In the genomic region with DNA sequence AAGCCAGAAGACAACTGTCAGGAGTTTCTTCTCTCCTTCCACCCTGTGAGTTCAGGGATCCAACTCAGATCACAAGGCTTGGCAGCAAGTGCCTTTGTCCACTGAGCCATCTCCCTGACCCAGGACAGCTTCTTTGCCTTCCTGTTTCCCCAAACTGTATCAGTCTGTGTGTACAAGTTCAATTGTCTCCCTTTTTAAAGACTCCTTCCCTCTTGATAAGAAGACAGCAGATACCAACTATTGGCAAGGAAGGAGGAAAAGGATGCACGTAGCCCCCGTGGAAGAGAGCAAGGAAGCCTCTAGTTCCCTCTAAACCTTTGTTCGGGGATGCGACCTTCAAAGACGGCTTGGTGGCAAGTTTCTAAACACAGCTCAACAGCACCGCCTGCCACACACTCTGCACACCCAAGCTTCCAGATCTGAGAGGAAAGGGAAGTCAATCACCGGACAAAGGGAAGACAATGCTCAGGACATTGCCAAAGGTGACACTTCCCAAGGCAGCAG, we compare ENCODE assay signal across 9 mouse cellular contexts. TPM values are rescaled to one million over a fixed set of nuclear protein-coding genes. Genes with fewer than 3 reads are reported as not detected.
DNase-seq lines count a peak whose midpoint lies in the region; ATAC-seq and TF ChIP-seq lines count a peak whose summit lies in the region.
"Had no signal": no experiment of that assay in that cellular context is flagged by ENCODE, and none has a peak within 500 bp of the region (broad histone marks: within the 10 kb centered on the region; RNA-seq: fewer than 3 reads in every experiment).

No protein-coding gene starts in this region.

- no peak for DNase-seq in kidney, adult 11 months
- DNase-seq in kidney, postnatal 0 days (ENCODE audit: low spot score) = peak; percentile 32
- DNase-seq in lung, postnatal 0 days (ENCODE audit: low spot score) = peak; percentile 53
- peak; percentile 5 for DNase-seq in yolk sac, embryonic 10.5 days (ENCODE audit: low spot score)
- DNase-seq in forebrain, postnatal 0 days = no peak
- no peak for DNase-seq in hindbrain, postnatal 0 days (ENCODE audit: low spot score)
- DNase-seq in embryo, embryonic 10 days (ENCODE audit: low spot score) = no peak
- DNase-seq: left cerebral cortex, postnatal 4 days had no signal

- H3K36me3 ChIP-seq in kidney, embryonic 15.5 days = no peaks in the 10 kb centered on the region
- no peaks in the 10 kb centered on the region for H3K36me3 ChIP-seq in kidney, postnatal 0 days (ENCODE audit: insufficient read depth, low read length)
- no peaks in the 10 kb centered on the region for H3K36me3 ChIP-seq in lung, postnatal 0 days (ENCODE audit: insufficient read depth, low read length)
- no peaks in the 10 kb centered on the region for H3K36me3 ChIP-seq in forebrain, postnatal 0 days (ENCODE audit: insufficient read depth)
- H3K36me3 ChIP-seq in hindbrain, postnatal 0 days (ENCODE audit: insufficient read depth, low read length) = no peaks in the 10 kb centered on the region

- peak; percentile 80 for TF ChIP-seq EP300 in lung, postnatal 0 days (IDR thresholded peaks at IDR 0.05)

- TF ChIP-seq CTCF in kidney, postnatal 0 days (IDR thresholded peaks at IDR 0.05; ENCODE audit: low read depth) = no peak
- TF ChIP-seq CTCF in lung, postnatal 0 days (IDR thresholded peaks at IDR 0.05) = peak; percentile 45
- TF ChIP-seq CTCF in forebrain, postnatal 0 days (IDR thresholded peaks at IDR 0.05; ENCODE audit: low read depth) = no peak
- TF ChIP-seq CTCF in hindbrain, postnatal 0 days (IDR thresholded peaks at IDR 0.05; ENCODE audit: low read depth) = no peak

- H3K9me3 ChIP-seq in kidney, embryonic 15.5 days (replicated peaks) = no peaks in the 10 kb centered on the region
- no peaks in the 10 kb centered on the region for H3K9me3 ChIP-seq in kidney, postnatal 0 days (replicated peaks; ENCODE audit: low read length)
- no peaks in the 10 kb centered on the region for H3K9me3 ChIP-seq in lung, postnatal 0 days (ENCODE audit: low read length)
- no peaks in the 10 kb centered on the region for H3K9me3 ChIP-seq in forebrain, postnatal 0 days (ENCODE audit: low read length)
- no peaks in the 10 kb centered on the region for H3K9me3 ChIP-seq in hindbrain, postnatal 0 days (ENCODE audit: low read length)

- no peak overlapping the region for H3K4me3 ChIP-seq in kidney, embryonic 15.5 days (replicated peaks)
- no peak overlapping the region for H3K4me3 ChIP-seq in kidney, postnatal 0 days (replicated peaks; ENCODE audit: low read depth, low read length)
- H3K4me3 ChIP-seq in lung, postnatal 0 days (ENCODE audit: low read depth, low read length) = no peak overlapping the region
- no peak overlapping the region for H3K4me3 ChIP-seq in forebrain, postnatal 0 days (ENCODE audit: low read depth, low read length)
- H3K4me3 ChIP-seq in hindbrain, postnatal 0 days (ENCODE audit: low read length) = no peak overlapping the region

- H3K9ac ChIP-seq in kidney, embryonic 15.5 days = no peak overlapping the region
- no peak overlapping the region for H3K9ac ChIP-seq in kidney, postnatal 0 days (ENCODE audit: low read depth, low read length)
- H3K9ac ChIP-seq in lung, postnatal 0 days (replicated peaks; ENCODE audit: low read depth) = no peak overlapping the region
- H3K9ac ChIP-seq in forebrain, postnatal 0 days = no peak overlapping the region
- no peak overlapping the region for H3K9ac ChIP-seq in hindbrain, postnatal 0 days (replicated peaks; ENCODE audit: low read length)

- H3K27me3 ChIP-seq in kidney, embryonic 15.5 days = no peaks in the 10 kb centered on the region
- no peaks in the 10 kb centered on the region for H3K27me3 ChIP-seq in kidney, postnatal 0 days (ENCODE audit: insufficient read depth, low read length)
- no peaks in the 10 kb centered on the region for H3K27me3 ChIP-seq in lung, postnatal 0 days (replicated peaks; ENCODE audit: insufficient read depth, low read length)
- H3K27me3 ChIP-seq in forebrain, postnatal 0 days (ENCODE audit: insufficient read depth, low read length) = no peaks in the 10 kb centered on the region
- H3K27me3 ChIP-seq in hindbrain, postnatal 0 days (ENCODE audit: insufficient read depth, low read length) = no peaks in the 10 kb centered on the region

- no peak overlapping the region for H3K4me2 ChIP-seq in kidney, embryonic 15.5 days
- no peak overlapping the region for H3K4me2 ChIP-seq in kidney, postnatal 0 days (ENCODE audit: low read length)
- no peak overlapping the region for H3K4me2 ChIP-seq in lung, postnatal 0 days (replicated peaks; ENCODE audit: low read depth, low read length)
- no peak overlapping the region for H3K4me2 ChIP-seq in forebrain, postnatal 0 days (ENCODE audit: low read depth)
- H3K4me2 ChIP-seq in hindbrain, postnatal 0 days (ENCODE audit: low read depth, low read length) = no peak overlapping the region

- 72% methylated on average over 7 of the region's 7 CpGs for WGBS in kidney, embryonic 15.5 days
- WGBS in kidney, postnatal 0 days = 68% methylated on average over 7 of the region's 7 CpGs
- WGBS in lung, postnatal 0 days = 59% methylated on average over 7 of the region's 7 CpGs
- 89% methylated on average over 7 of the region's 7 CpGs for WGBS in forebrain, postnatal 0 days
- 92% methylated on average over 7 of the region's 7 CpGs for WGBS in hindbrain, postnatal 0 days

- H3K27ac ChIP-seq in kidney, embryonic 15.5 days = 0 out of 2 replicates have a peak overlapping the region, but pooled peaks have one; percentile 13
- no peak overlapping the region for H3K27ac ChIP-seq in kidney, postnatal 0 days
- no peak overlapping the region for H3K27ac ChIP-seq in lung, postnatal 0 days (ENCODE audit: low read length)
- no peak overlapping the region for H3K27ac ChIP-seq in forebrain, postnatal 0 days (ENCODE audit: low read depth, low read length)
- H3K27ac ChIP-seq in hindbrain, postnatal 0 days = no peak overlapping the region

- no peak for ATAC-seq in kidney, embryonic 15.5 days (replicated peaks; ENCODE audit: low FRiP score)
- ATAC-seq in kidney, postnatal 0 days (replicated peaks; ENCODE audit: low FRiP score, low read depth) = no peak
- ATAC-seq in lung, postnatal 0 days = peak; percentile 83
- no peak for ATAC-seq in forebrain, postnatal 0 days
- ATAC-seq in hindbrain, postnatal 0 days = no peak

- H3K4me1 ChIP-seq in kidney, embryonic 15.5 days = no peaks in the 10 kb centered on the region
- H3K4me1 ChIP-seq in kidney, postnatal 0 days (replicated peaks; ENCODE audit: insufficient read depth, low read length) = no peaks in the 10 kb centered on the region
- H3K4me1 ChIP-seq in lung, postnatal 0 days (ENCODE audit: insufficient read depth, low read depth, low read length) = no peaks in the 10 kb centered on the region
- H3K4me1 ChIP-seq in forebrain, postnatal 0 days (ENCODE audit: insufficient read depth) = no peaks in the 10 kb centered on the region
- H3K4me1 ChIP-seq in hindbrain, postnatal 0 days (ENCODE audit: insufficient read depth, low read length) = no peaks in the 10 kb centered on the region

RNA-seq across cellular contexts. Expression of gene Zfp62, which starts 7.2 kb away (rescaled TPM):
- polyA plus RNA-seq in kidney, embryonic 15.5 days (2015; fragmentation: Nextera tagmentation; extraction: Ambion mirVana) = 40.5 and 41.9 TPM in 2 replicates
- 29.4 and 29.8 TPM in 2 replicates for polyA plus RNA-seq in kidney, postnatal 0 days (2015; fragmentation: Nextera tagmentation; extraction: Ambion mirVana)
- 19.6 and 21.5 TPM in 2 replicates for polyA plus RNA-seq in lung, postnatal 0 days (2015; fragmentation: Nextera tagmentation; extraction: Ambion mirVana)
- 55.8 and 59.5 TPM in 2 replicates for total RNA-seq in forebrain, postnatal 0 days (2014; rRNA removed)
- 23.9 and 25.5 TPM in 2 replicates for polyA plus RNA-seq in forebrain, postnatal 0 days (2015; fragmentation: Nextera tagmentation; extraction: Ambion mirVana)
- 20.2 and 25.0 TPM in 2 replicates for total RNA-seq in hindbrain, postnatal 0 days (2014; rRNA removed)
- 25.7 and 25.8 TPM in 2 replicates for polyA plus RNA-seq in hindbrain, postnatal 0 days (2015; fragmentation: Nextera tagmentation; extraction: Ambion mirVana)

RNA-seq across cellular contexts. Expression of gene Btnl9, which starts 8.9 kb away (rescaled TPM):
- polyA plus RNA-seq in kidney, embryonic 15.5 days (2015; fragmentation: Nextera tagmentation; extraction: Ambion mirVana) = 2.6 and 5.6 TPM in 2 replicates
- 2.2 and 2.5 TPM in 2 replicates for polyA plus RNA-seq in kidney, postnatal 0 days (2015; fragmentation: Nextera tagmentation; extraction: Ambion mirVana)
- polyA plus RNA-seq in lung, postnatal 0 days (2015; fragmentation: Nextera tagmentation; extraction: Ambion mirVana) = 0.56 and 0.82 TPM in 2 replicates
- 0.08 and 0.14 TPM in 2 replicates for total RNA-seq in forebrain, postnatal 0 days (2014; rRNA removed)
- polyA plus RNA-seq in forebrain, postnatal 0 days (2015; fragmentation: Nextera tagmentation; extraction: Ambion mirVana) = 0.16 TPM in 1 of 2 replicates, not detected in the other
- total RNA-seq in hindbrain, postnatal 0 days (2014; rRNA removed) = 0.37 TPM in 1 of 2 replicates, not detected in the other
- 0.39 and 0.50 TPM in 2 replicates for polyA plus RNA-seq in hindbrain, postnatal 0 days (2015; fragmentation: Nextera tagmentation; extraction: Ambion mirVana)

RNA-seq across cellular contexts. Expression of gene Olfr1394, which starts 41.7 kb away (rescaled TPM):
- polyA plus RNA-seq in kidney, embryonic 15.5 days (2015; fragmentation: Nextera tagmentation; extraction: Ambion mirVana) = not detected in 2 replicates
- not detected in 2 replicates for polyA plus RNA-seq in kidney, postnatal 0 days (2015; fragmentation: Nextera tagmentation; extraction: Ambion mirVana)
- polyA plus RNA-seq in lung, postnatal 0 days (2015; fragmentation: Nextera tagmentation; extraction: Ambion mirVana) = not detected in 2 replicates
- total RNA-seq in forebrain, postnatal 0 days (2014; rRNA removed) = not detected in 2 replicates
- not detected in 2 replicates for polyA plus RNA-seq in forebrain, postnatal 0 days (2015; fragmentation: Nextera tagmentation; extraction: Ambion mirVana)
- not detected in 2 replicates for total RNA-seq in hindbrain, postnatal 0 days (2014; rRNA removed)
- not detected in 2 replicates for polyA plus RNA-seq in hindbrain, postnatal 0 days (2015; fragmentation: Nextera tagmentation; extraction: Ambion mirVana)
- total RNA-seq: left cerebral cortex, postnatal 4 days had no signal

RNA-seq across cellular contexts. Expression of gene Mgat1, which starts 48.1 kb away (rescaled TPM):
- 66.7 and 75.0 TPM in 2 replicates for polyA plus RNA-seq in kidney, embryonic 15.5 days (2015; fragmentation: Nextera tagmentation; extraction: Ambion mirVana)
- polyA plus RNA-seq in kidney, postnatal 0 days (2015; fragmentation: Nextera tagmentation; extraction: Ambion mirVana) = 75.2 and 82.7 TPM in 2 replicates
- 90.2 and 94.5 TPM in 2 replicates for polyA plus RNA-seq in lung, postnatal 0 days (2015; fragmentation: Nextera tagmentation; extraction: Ambion mirVana)
- total RNA-seq in forebrain, postnatal 0 days (2014; rRNA removed) = 63.3 and 75.7 TPM in 2 replicates
- 25.3 and 28.1 TPM in 2 replicates for polyA plus RNA-seq in forebrain, postnatal 0 days (2015; fragmentation: Nextera tagmentation; extraction: Ambion mirVana)
- total RNA-seq in hindbrain, postnatal 0 days (2014; rRNA removed) = 87.4 and 109 TPM in 2 replicates
- 33.6 and 35.3 TPM in 2 replicates for polyA plus RNA-seq in hindbrain, postnatal 0 days (2015; fragmentation: Nextera tagmentation; extraction: Ambion mirVana)

RNA-seq across cellular contexts. Expression of gene Olfr1395, which starts 53.8 kb away (rescaled TPM):
- not detected in 2 replicates for polyA plus RNA-seq in kidney, embryonic 15.5 days (2015; fragmentation: Nextera tagmentation; extraction: Ambion mirVana)
- not detected in 2 replicates for polyA plus RNA-seq in kidney, postnatal 0 days (2015; fragmentation: Nextera tagmentation; extraction: Ambion mirVana)
- polyA plus RNA-seq in lung, postnatal 0 days (2015; fragmentation: Nextera tagmentation; extraction: Ambion mirVana) = not detected in 2 replicates
- not detected in 2 replicates for total RNA-seq in forebrain, postnatal 0 days (2014; rRNA removed)
- not detected in 2 replicates for polyA plus RNA-seq in forebrain, postnatal 0 days (2015; fragmentation: Nextera tagmentation; extraction: Ambion mirVana)
- not detected in 2 replicates for total RNA-seq in hindbrain, postnatal 0 days (2014; rRNA removed)
- not detected in 2 replicates for polyA plus RNA-seq in hindbrain, postnatal 0 days (2015; fragmentation: Nextera tagmentation; extraction: Ambion mirVana)
- total RNA-seq: left cerebral cortex, postnatal 4 days had no signal

Comparison
In these comparisons a context has a peak if more than half of its experiments do, and no peak if none do; other contexts are left out.
1. DNase-seq: peak in kidney, postnatal 0 days (single experiment), lung, postnatal 0 days (single experiment) and yolk sac, embryonic 10.5 days (single experiment); none in kidney, adult 11 months (single experiment), forebrain, postnatal 0 days (single experiment), hindbrain, postnatal 0 days (single experiment) and embryo, embryonic 10 days (single experiment).